Mouse (Mus musculus): ENCODE measurements around the gene Ctla4.

DNA sequence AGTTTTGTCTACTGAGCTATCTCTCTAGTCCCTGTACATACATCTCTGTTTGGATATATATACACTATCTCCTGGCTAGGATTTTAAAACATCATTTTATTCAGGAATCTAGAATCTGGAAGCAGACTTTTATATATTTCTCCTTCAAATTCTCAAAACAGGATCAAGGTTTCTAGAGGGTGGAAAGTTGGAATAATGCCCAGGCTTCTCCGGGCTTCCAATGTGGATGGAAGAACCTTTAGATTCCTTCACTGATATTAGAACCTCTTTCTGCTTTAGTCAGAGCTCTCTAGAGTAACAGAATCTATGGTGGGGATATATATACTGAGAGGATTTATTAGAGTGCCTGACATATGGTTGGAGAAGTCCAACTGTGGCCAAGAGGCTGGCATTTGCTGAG, 2.2 kb upstream of the Ctla4 start:
- TF ChIP-seq GATA1 (IDR thresholded peaks at IDR 0.05; ENCODE audit: low read length): no peak
- TF ChIP-seq TAL1 (IDR thresholded peaks at IDR 0.05; ENCODE audit: low read length): no peak

Data from erythroblast, embryonic 14.5 days (primary cell).